Mouse (Mus musculus) lung, adult 2 months (tissue): ENCODE measurements around the gene Slc2a1. TPM values are rescaled to one million over a fixed set of nuclear protein-coding genes. Genes with fewer than 3 reads are reported as not detected.
A peak's percentile ranks its signal among the peaks of the same experiment; 100 is the strongest.

Source experiments
- DNase-seq: peaks from one replicate; pipeline ENCODE4 v3.0.0; 2022
- H3K4me1 ChIP-seq: fragments of 200-500 bp; 2 replicates; pipeline ENCODE4 v1.6.1; 2011; ENCODE audit warnings: low read length; ENCODE audit not compliant: control insufficient read depth, insufficient read depth
- H3K4me3 ChIP-seq: fragments of 200-500 bp; replicated peaks from 2 replicates; pipeline ENCODE3; 2011; ENCODE audit warnings: low read depth, mild to moderate bottlenecking, control low read depth, low read length; ENCODE audit errors: extremely low read depth
- CTCF ChIP-seq: fragments of 200-500 bp; IDR thresholded peaks from 2 replicates; pipeline ENCODE4 v1.5.1; 2011; ENCODE audit warnings: mild to moderate bottlenecking, low read length, control low read depth; ENCODE audit not compliant: insufficient read depth
- POLR2A ChIP-seq: fragments of 200-500 bp; IDR thresholded peaks from 2 replicates; pipeline ENCODE4 v1.6.1; 2011; ENCODE audit warnings: low read depth, mild to moderate bottlenecking, control low read depth, low read length, borderline replicate concordance; ENCODE audit errors: extremely low read depth
- WGBS: fragments of 180-500 bp; shearing (Covaris S2); methylation state at CpG from one replicate; pipeline ENCODE4 v1.1.7; 2018; 5-methylcytosine and 5-hydroxymethylcytosine counted together
- polyA plus RNA-seq: library from polyadenylated mRNA; depleted of rRNA; stranded (reverse); fragments of >200 nt; gene quantifications from 2 replicates; pipeline ENCODE4 v1.2.3, GENCODE M21; 2012

The Slc2a1 gene
- polyA plus RNA-seq, 1 experiment = 39.0 TPM

- Histone ChIP-seq H3K4me1 (peaks cover 5% of the 10 kb centered on the region; the same call in 1 of the 2 replicates), H3K4me3 (no peak overlapping the region)
- no peak for TF ChIP-seq POLR2A
- no peak for TF ChIP-seq CTCF
- no peak for DNase-seq
- WGBS = 56% methylated on average over 9 of the region's 9 CpGs
Observed at GRCm38 (mm10) chr4:119125577-119126270, 17.2 kb downstream of the Slc2a1 start.

- DNase-seq = no peak
- H3K4me3 ChIP-seq = no peak overlapping the region
- 51% methylated on average over 6 of the region's 6 CpGs for WGBS
- TF ChIP-seq POLR2A = no peak
- no peak for TF ChIP-seq CTCF
- H3K4me1 ChIP-seq = peaks cover 5% of the 10 kb centered on the region; the same call in 1 of the 2 replicates
Observed at GRCm38 (mm10) chr4:119127229-119127628, 18.7 kb downstream of the Slc2a1 start.

GRCm38 (mm10) chr4:119128547-119128946 is 20.0 kb downstream of the Slc2a1 start:
- no peak for DNase-seq
- 76% methylated on average over 7 of the region's 7 CpGs for WGBS
- Histone ChIP-seq H3K4me1 (peaks cover 5% of the 10 kb centered on the region; the same call in 1 of the 2 replicates), H3K4me3 (no peak overlapping the region)
- TF ChIP-seq CTCF = no peak
- TF ChIP-seq POLR2A = no peak

GRCm38 (mm10) chr4:119129096-119129495 is 20.6 kb downstream of the Slc2a1 start:
- 87% methylated on average over 1 of the region's 1 CpGs for WGBS

GRCm38 (mm10) chr4:119131189-119131910 is 22.8 kb downstream of the Slc2a1 start:
- TF ChIP-seq POLR2A (no peak), CTCF (no peak)
- 78% methylated on average over 8 of the region's 8 CpGs for WGBS
- H3K4me1 ChIP-seq = no peaks in the 10 kb centered on the region
- DNase-seq = no peak
- H3K4me3 ChIP-seq = no peak overlapping the region

More at GRCm38 (mm10) chr4:119129096-119129495, 20.6 kb downstream of the Slc2a1 start:
- TF ChIP-seq CTCF = no peak
- Histone ChIP-seq H3K4me1 (peaks cover 5% of the 10 kb centered on the region; the same call in 1 of the 2 replicates), H3K4me3 (no peak overlapping the region)
- DNase-seq = no peak

- TF ChIP-seq POLR2A (no peak), CTCF (no peak)
- Histone ChIP-seq H3K4me3 (no peak overlapping the region), H3K4me1 (no peaks in the 10 kb centered on the region)
- WGBS = 90% methylated on average over 13 of the region's 13 CpGs
- DNase-seq = no peak
Observed at GRCm38 (mm10) chr4:119133306-119133705, 24.8 kb downstream of the Slc2a1 start.

GRCm38 (mm10) chr4:119133860-119134259 is 25.3 kb downstream of the Slc2a1 start:
- DNase-seq = no peak
- H3K4me1 ChIP-seq = no peaks in the 10 kb centered on the region
- H3K4me3 ChIP-seq = no peak overlapping the region
- WGBS = 90% methylated on average over 13 of the region's 13 CpGs
- TF ChIP-seq CTCF = no peak
- TF ChIP-seq POLR2A = no peak

GRCm38 (mm10) chr4:119137313-119137712 is 28.8 kb downstream of the Slc2a1 start:
- TF ChIP-seq CTCF (no peak), POLR2A (no peak)
- H3K4me1 ChIP-seq = no peaks in the 10 kb centered on the region
- no peak overlapping the region for H3K4me3 ChIP-seq
- no peak for DNase-seq
- WGBS = 80% methylated on average over 8 of the region's 8 CpGs

- peak; percentile 59; the same call in 1 of the 2 replicates for TF ChIP-seq POLR2A
- no peak for TF ChIP-seq CTCF
- H3K4me3 ChIP-seq = no peak overlapping the region
Observed at GRCm38 (mm10) chr4:119138171-119138570, 29.7 kb downstream of the Slc2a1 start.

GRCm38 (mm10) chr4:119138776-119139175 is 30.3 kb downstream of the Slc2a1 start:
- WGBS = 63% methylated on average over 8 of the region's 8 CpGs
- TF ChIP-seq POLR2A (no peak), CTCF (no peak)
- no peaks in the 10 kb centered on the region for H3K4me1 ChIP-seq

More at GRCm38 (mm10) chr4:119138171-119138570, 29.7 kb downstream of the Slc2a1 start:
- DNase-seq = peak; percentile 80
- no peaks in the 10 kb centered on the region for H3K4me1 ChIP-seq
- WGBS = 37% methylated on average over 18 of the region's 18 CpGs

GRCm38 (mm10) chr4:119140126-119140525 is 31.6 kb downstream of the Slc2a1 start:
- Histone ChIP-seq H3K4me3 (no peak overlapping the region), H3K4me1 (no peaks in the 10 kb centered on the region)
- TF ChIP-seq POLR2A (no peak), CTCF (peak; percentile 88)
- WGBS = 48% methylated on average over 3 of the region's 3 CpGs
- no peak for DNase-seq

More at GRCm38 (mm10) chr4:119138776-119139175, 30.3 kb downstream of the Slc2a1 start:
- H3K4me3 ChIP-seq = no peak overlapping the region
- no peak for DNase-seq
